ENCODE assay signal across 16 mouse cellular contexts in the genomic region with DNA sequence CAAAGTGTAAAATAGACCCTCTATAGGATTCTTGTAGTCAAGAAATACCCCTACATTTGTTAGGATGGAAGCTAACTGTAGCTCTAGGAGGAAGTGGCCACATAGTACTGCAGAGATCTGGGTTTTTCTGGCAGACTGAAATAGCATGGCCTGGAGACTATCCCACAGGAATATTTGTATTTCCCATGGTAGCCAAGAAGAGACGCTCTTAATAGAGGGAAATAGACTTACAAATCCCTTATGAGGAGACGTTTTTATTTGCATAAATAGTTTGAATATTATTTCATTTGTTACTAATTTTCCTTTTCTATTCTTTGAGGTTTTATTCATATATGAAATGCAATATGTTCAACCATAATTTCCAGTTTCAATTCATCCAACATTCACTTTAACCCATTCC.
"Had no signal": no experiment of that assay in that cellular context is flagged by ENCODE, and none has a peak within 500 bp of the region (broad histone marks: within the 10 kb centered on the region; RNA-seq: fewer than 3 reads in every experiment).

A gene (minus strand): TSS at position 101 of the 400 bp plus-strand sequence.

- DNase-seq: heart, postnatal 10 days; heart, postnatal 14 days; heart, postnatal 36 days; heart, postnatal 4 days; kidney, adult 11 months; kidney, adult 18-20 months; kidney, adult 2 months; kidney, adult 8-10 months; kidney, adult 9 months; kidney, postnatal 10 days; kidney, postnatal 14 days; kidney, postnatal 25 days; kidney, postnatal 36 days; kidney, postnatal 4 days; layer of hippocampus, adult 9-11 months; layer of hippocampus, postnatal 36 days had no signal
